Mouse (Mus musculus) heart, embryonic 14.5 days (tissue): ENCODE measurements around the gene Ppp1r2. TPM values are rescaled to one million over a fixed set of nuclear protein-coding genes. Genes with fewer than 3 reads are reported as not detected.

Experiments used
- ATAC-seq: fragments of 200-750 bp; cut with Nextera tagmentation; 2 replicates; pipeline ENCODE4 v1.8.0; 2017; ENCODE audit warnings: low read depth, moderate TSS enrichment; ENCODE audit not compliant: insufficient number of reproducible peaks, insufficient read depth, low FRiP score
- H3K27ac ChIP-seq, 2 experiments: fragments of 200-500 bp in 1 of 2; fragments of 300-500 bp in 1 of 2; sonication (generic) in 1 of 2; replicated peaks in 1 of 2; 2 replicates each; pipeline ENCODE4 v1.5.1; 2012 to 2014; ENCODE audit warnings: low read depth in 2 of 2, low read length in 2 of 2, control low read depth in 1 of 2, mild to moderate bottlenecking in 1 of 2, mixed read lengths in 1 of 2; ENCODE audit not compliant: control insufficient read depth in 1 of 2, insufficient read depth in 1 of 2
- H3K27me3 ChIP-seq: fragments of 300-500 bp; sonication (generic); 2 replicates; pipeline ENCODE4 v1.6.1; 2014; ENCODE audit warnings: mild to moderate bottlenecking, low read length, control low read depth; ENCODE audit not compliant: control insufficient read depth, insufficient read depth
- H3K36me3 ChIP-seq: fragments of 300-500 bp; sonication (generic); 2 replicates; pipeline ENCODE4 v1.6.1; 2014; ENCODE audit warnings: mild to moderate bottlenecking, control low read depth, low read length, mixed read lengths; ENCODE audit not compliant: control insufficient read depth, insufficient read depth
- H3K4me1 ChIP-seq, 2 experiments: fragments of 200-500 bp in 1 of 2; fragments of 300-500 bp in 1 of 2; sonication (generic) in 1 of 2; 2 replicates each; pipeline ENCODE4 v1.6.1; 2012 to 2014; ENCODE audit warnings: low read length in 2 of 2, control low read depth in 1 of 2, mixed read lengths in 1 of 2; ENCODE audit not compliant: control insufficient read depth in 2 of 2, insufficient read depth in 2 of 2
- H3K4me2 ChIP-seq: fragments of 300-500 bp; sonication (generic); 2 replicates; pipeline ENCODE4 v1.6.1; 2014; ENCODE audit warnings: mild to moderate bottlenecking, low read length
- H3K4me3 ChIP-seq, 2 experiments: fragments of 200-500 bp in 1 of 2; fragments of 300-500 bp in 1 of 2; sonication (generic) in 1 of 2; 2 replicates each; pipeline ENCODE4 v1.5.1; 2012 to 2014; ENCODE audit warnings: low read length in 2 of 2, mild to moderate bottlenecking in 2 of 2, control low read depth in 1 of 2, low read depth in 1 of 2, moderate library complexity in 1 of 2; ENCODE audit not compliant: control insufficient read depth in 1 of 2, insufficient read depth in 1 of 2
- H3K9ac ChIP-seq: fragments of 300-500 bp; sonication (generic); 2 replicates; pipeline ENCODE4 v1.6.1; 2014; ENCODE audit warnings: mild to moderate bottlenecking, low read length
- H3K9me3 ChIP-seq: fragments of 300-500 bp; sonication (generic); 2 replicates; pipeline ENCODE4 v1.6.1; 2016; ENCODE audit warnings: low read length, control low read depth; ENCODE audit not compliant: control insufficient read depth
- WGBS: fragments of 180-500 bp; shearing (Covaris S2); extraction: QIAGEN DNeasy Blood & Tissue Kit; methylation state at CpG from one replicate; pipeline ENCODE4 v1.1.7; 2014; 5-methylcytosine and 5-hydroxymethylcytosine counted together
- polyA plus RNA-seq: library from polyadenylated mRNA; unstranded; fragments of >200 nt; fragmentation: Nextera tagmentation; extraction: Ambion mirVana; gene quantifications from 2 replicates; pipeline ENCODE4 v1.2.1, GENCODE M21; 2014

Gene Ppp1r2
- polyA plus RNA-seq, 1 experiment from 2014 or later: 105 TPM

- Histone ChIP-seq H3K4me2 (peak overlapping the region; percentile 34; the same call in 1 of the 2 replicates), H3K9ac (no peak overlapping the region), H3K27me3 (no peaks in the 10 kb centered on the region), H3K36me3 (0 out of 2 replicates have a peak, but pooled peaks cover 8% of the 10 kb centered on the region), H3K27ac (peak overlapping the region; percentile 75 to 94), H3K4me1 (peaks cover 17 to 36% of the 10 kb centered on the region in 2 experiments), H3K4me3 (no peak overlapping the region), H3K9me3 (no peaks in the 10 kb centered on the region)
- ATAC-seq: peak; percentile 41
- 30% methylated on average over 7 of the region's 7 CpGs for WGBS
Observed at GRCm38 (mm10) chr16:31276539-31276938, 1.5 kb upstream of the Ppp1r2 start.

- Histone ChIP-seq H3K4me2 (peak overlapping the region; percentile 87), H3K4me1 (peaks cover 17 to 36% of the 10 kb centered on the region in 2 experiments), H3K27ac (peak overlapping the region in 1 of 2 experiments; percentile 94; a peak in 2 of 4 replicates), H3K9ac (peak overlapping the region; percentile 96), H3K4me3 (peak overlapping the region; percentile 94 to 97), H3K9me3 (no peaks in the 10 kb centered on the region), H3K27me3 (no peaks in the 10 kb centered on the region), H3K36me3 (0 out of 2 replicates have a peak, but pooled peaks cover 9% of the 10 kb centered on the region)
- 2% methylated on average over 6 of the region's 6 CpGs for WGBS
- no peak for ATAC-seq
Observed at GRCm38 (mm10) chr16:31274084-31274483, 993 bp downstream of the Ppp1r2 start.

- Histone ChIP-seq H3K9me3 (no peaks in the 10 kb centered on the region), H3K9ac (no peak overlapping the region), H3K36me3 (peaks cover 32% of the 10 kb centered on the region), H3K27ac (no peak overlapping the region), H3K4me3 (no peak overlapping the region), H3K4me1 (no peaks in the 10 kb centered on the region; a peak in 1 of 4 replicates), H3K27me3 (no peaks in the 10 kb centered on the region), H3K4me2 (no peak overlapping the region)
- no peak for ATAC-seq
- 89% methylated on average over 2 of the region's 2 CpGs for WGBS
Observed at GRCm38 (mm10) chr16:31266692-31267091, 8.4 kb downstream of the Ppp1r2 start.

GRCm38 (mm10) chr16:31256151-31256550 lies 18.9 kb downstream of the Ppp1r2 start:
- H3K4me1 ChIP-seq: no peaks in the 10 kb centered on the region
- no peak for ATAC-seq
- no peak overlapping the region for H3K9ac ChIP-seq
- no peaks in the 10 kb centered on the region for H3K27me3 ChIP-seq
- WGBS: 90% methylated on average over 2 of the region's 2 CpGs
- no peak overlapping the region for H3K4me3 ChIP-seq
- peaks cover 77% of the 10 kb centered on the region for H3K36me3 ChIP-seq
- H3K4me2 ChIP-seq: no peak overlapping the region
- H3K27ac ChIP-seq: no peak overlapping the region
- no peaks in the 10 kb centered on the region for H3K9me3 ChIP-seq

GRCm38 (mm10) chr16:31255685-31256084 lies 19.4 kb downstream of the Ppp1r2 start:
- no peak overlapping the region for H3K4me2 ChIP-seq
- H3K27me3 ChIP-seq: no peaks in the 10 kb centered on the region
- H3K9me3 ChIP-seq: no peaks in the 10 kb centered on the region
- peaks cover 73% of the 10 kb centered on the region for H3K36me3 ChIP-seq
- no peak overlapping the region for H3K9ac ChIP-seq
- no peak overlapping the region for H3K4me3 ChIP-seq
- H3K27ac ChIP-seq: no peak overlapping the region
- ATAC-seq: no peak
- no peaks in the 10 kb centered on the region for H3K4me1 ChIP-seq
- WGBS: 83% methylated on average over 3 of the region's 3 CpGs

- no peaks in the 10 kb centered on the region for H3K27me3 ChIP-seq
- H3K9me3 ChIP-seq: no peaks in the 10 kb centered on the region
- H3K36me3 ChIP-seq: peaks cover 12% of the 10 kb centered on the region
- no peak for ATAC-seq
- no peak overlapping the region for H3K9ac ChIP-seq
- H3K4me3 ChIP-seq: no peak overlapping the region
- 91% methylated on average over 3 of the region's 3 CpGs for WGBS
- no peak overlapping the region for H3K4me2 ChIP-seq
- H3K4me1 ChIP-seq: no peaks in the 10 kb centered on the region
- no peak overlapping the region for H3K27ac ChIP-seq
Observed at GRCm38 (mm10) chr16:31249401-31249800, 25.7 kb downstream of the Ppp1r2 start.

- no peak overlapping the region for H3K4me3 ChIP-seq
- no peak overlapping the region for H3K4me2 ChIP-seq
- H3K9ac ChIP-seq: no peak overlapping the region
- 88% methylated on average over 13 of the region's 13 CpGs for WGBS
- no peaks in the 10 kb centered on the region for H3K27me3 ChIP-seq
- H3K27ac ChIP-seq: no peak overlapping the region
- peaks cover 11% of the 10 kb centered on the region for H3K36me3 ChIP-seq
- no peaks in the 10 kb centered on the region for H3K4me1 ChIP-seq
- ATAC-seq: no peak
- no peaks in the 10 kb centered on the region for H3K9me3 ChIP-seq
Observed at GRCm38 (mm10) chr16:31248717-31249116, 26.4 kb downstream of the Ppp1r2 start.

GRCm38 (mm10) chr16:31247442-31247841 lies 27.6 kb downstream of the Ppp1r2 start:
- Histone ChIP-seq H3K4me1 (no peaks in the 10 kb centered on the region), H3K27ac (no peak overlapping the region), H3K36me3 (peaks cover 6% of the 10 kb centered on the region), H3K4me2 (no peak overlapping the region), H3K9ac (no peak overlapping the region), H3K9me3 (no peaks in the 10 kb centered on the region), H3K27me3 (no peaks in the 10 kb centered on the region; the same call in 1 of the 2 replicates), H3K4me3 (no peak overlapping the region)
- 63% methylated on average over 7 of the region's 7 CpGs for WGBS
- ATAC-seq: no peak
